Mouse (Mus musculus) intestine, embryonic 14.5 days (tissue): ENCODE data around the gene Med27. TPM values are rescaled to one million over a fixed set of nuclear protein-coding genes. Genes with fewer than 3 reads are reported as not detected.

Source experiments
- ATAC-seq: fragments of 200-750 bp; cut with Nextera tagmentation; replicated peaks from 2 replicates; pipeline ENCODE4 v1.8.0; 2017; ENCODE audit warnings: low read depth, moderate number of reproducible peaks, moderate TSS enrichment, moderate library complexity; ENCODE audit not compliant: low FRiP score, low TSS enrichment
- DNase-seq: peaks from one replicate; pipeline ENCODE4 v3.0.0-alpha.2; 2018; ENCODE audit warnings: low spot score
- H3K27ac ChIP-seq: fragments of 300-500 bp; sonication (generic); 2 replicates; pipeline ENCODE4 v1.5.1; 2014; ENCODE audit warnings: low read depth, mild to moderate bottlenecking, control low read depth
- H3K27me3 ChIP-seq: fragments of 300-500 bp; sonication (generic); replicated peaks from 2 replicates; pipeline ENCODE4 v1.6.1; 2014; ENCODE audit warnings: low read length, control low read depth; ENCODE audit not compliant: control insufficient read depth, insufficient read depth
- H3K36me3 ChIP-seq: fragments of 300-500 bp; sonication (generic); 2 replicates; pipeline ENCODE4 v1.6.1; 2014; ENCODE audit warnings: low read length, control low read depth; ENCODE audit not compliant: control insufficient read depth, insufficient read depth
- H3K4me1 ChIP-seq: fragments of 300-500 bp; sonication (generic); replicated peaks from 2 replicates; pipeline ENCODE4 v1.6.1; 2014; ENCODE audit warnings: low read length, control low read depth, mixed read lengths; ENCODE audit not compliant: control insufficient read depth, insufficient read depth
- H3K4me2 ChIP-seq: fragments of 300-500 bp; sonication (generic); 2 replicates; pipeline ENCODE4 v1.6.1; 2014; ENCODE audit warnings: low read length
- H3K4me3 ChIP-seq: fragments of 300-500 bp; sonication (generic); 2 replicates; pipeline ENCODE4 v1.5.1; 2014; ENCODE audit warnings: low read depth, low read length, control low read depth, mixed read lengths
- H3K9ac ChIP-seq: fragments of 300-500 bp; sonication (generic); 2 replicates; pipeline ENCODE4 v1.6.1; 2014; ENCODE audit warnings: mild to moderate bottlenecking, low read length
- H3K9me3 ChIP-seq: fragments of 300-500 bp; sonication (generic); 2 replicates; pipeline ENCODE4 v1.6.1; 2016; ENCODE audit warnings: low read length, control low read depth; ENCODE audit not compliant: control insufficient read depth
- WGBS: fragments of 180-500 bp; shearing (Covaris S2); extraction: QIAGEN DNeasy Blood & Tissue Kit; methylation state at CpG from one replicate; pipeline ENCODE4 v1.1.7; 2014; 5-methylcytosine and 5-hydroxymethylcytosine counted together
- polyA plus RNA-seq: library from polyadenylated mRNA; unstranded; fragments of >200 nt; fragmentation: Nextera tagmentation; extraction: Ambion mirVana; gene quantifications from 2 replicates; pipeline ENCODE4 v1.2.1, GENCODE M21; 2014

Med27 gene
- polyA plus RNA-seq, 1 experiment from 2014 or later, result 48.2 TPM

DNA sequence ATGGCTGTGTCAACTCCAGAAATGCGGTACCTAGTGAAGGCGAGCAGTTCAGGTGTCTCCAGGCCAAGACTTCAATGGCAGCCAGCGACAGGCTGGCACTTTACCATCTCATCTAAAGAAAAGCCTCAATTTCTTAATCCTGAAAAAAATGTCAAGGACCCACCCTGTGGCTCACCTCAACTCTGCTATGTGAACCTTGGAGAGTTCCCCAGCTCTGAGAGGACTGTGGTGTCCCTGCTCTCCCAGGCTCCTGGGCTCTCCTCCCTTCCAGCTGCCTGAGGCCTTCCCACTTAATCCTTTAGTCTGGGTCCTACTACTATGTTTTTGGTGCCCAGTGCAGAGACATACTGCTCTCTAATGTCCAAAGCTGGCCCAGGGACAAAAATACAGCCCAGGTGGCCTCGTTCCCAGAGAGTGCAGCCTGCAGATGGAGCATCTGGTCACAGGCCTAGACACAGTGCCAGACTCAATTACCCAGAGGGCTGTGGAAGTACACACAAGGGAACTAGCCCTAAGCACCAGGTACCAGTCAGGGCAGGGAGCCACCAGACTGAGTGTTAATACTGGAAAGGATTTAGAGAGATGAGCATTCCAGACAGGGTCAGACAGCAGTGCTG lies 169.3 kb downstream of the Med27 start:
- ATAC-seq (no peak; the same call in 1 of the 2 replicates), DNase-seq (no peak)
- H3K9me3 ChIP-seq, result no peaks in the 10 kb centered on the region

DNA sequence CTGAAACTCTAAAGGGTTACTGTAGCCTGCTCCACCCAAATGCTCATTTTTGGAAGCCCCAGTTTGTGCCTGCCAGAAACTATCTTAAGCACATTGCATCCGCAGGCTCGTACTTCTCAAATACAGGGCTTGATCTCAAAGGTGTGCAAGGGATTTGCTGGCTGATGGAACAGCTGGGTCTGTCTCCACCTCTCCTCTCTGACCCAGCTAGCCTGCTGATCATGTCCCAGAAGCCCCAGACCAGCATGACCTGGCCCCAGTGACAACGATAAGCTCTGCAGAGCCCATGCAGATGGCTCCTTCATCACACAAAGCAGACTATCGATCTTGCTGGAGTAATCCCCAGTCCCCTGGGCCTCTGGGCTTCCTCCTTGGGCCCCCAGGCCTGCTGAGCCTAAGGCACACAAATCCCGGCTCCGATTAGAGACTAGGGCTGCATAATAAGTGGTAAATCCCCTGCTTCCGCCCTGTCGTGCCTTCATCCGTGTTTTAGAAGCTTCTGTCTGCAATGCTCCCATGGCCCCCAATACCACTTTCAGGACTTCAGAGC lies 170.1 kb downstream of the Med27 start:
- ATAC-seq, result no peak
- H3K9me3 ChIP-seq, result no peaks in the 10 kb centered on the region
- no peak for DNase-seq

More for the DNA sequence above, 169.3 kb downstream of the Med27 start:
- H3K27me3 ChIP-seq, result no peaks in the 10 kb centered on the region
- WGBS, result 84% methylated on average over 4 of the region's 4 CpGs
- H3K4me1 ChIP-seq, result peaks cover 5% of the 10 kb centered on the region
- no peak overlapping the region for H3K9ac ChIP-seq
- H3K27ac ChIP-seq, result no peak overlapping the region
- no peak overlapping the region for H3K4me2 ChIP-seq
- H3K36me3 ChIP-seq, result no peaks in the 10 kb centered on the region
- no peak overlapping the region for H3K4me3 ChIP-seq

DNA sequence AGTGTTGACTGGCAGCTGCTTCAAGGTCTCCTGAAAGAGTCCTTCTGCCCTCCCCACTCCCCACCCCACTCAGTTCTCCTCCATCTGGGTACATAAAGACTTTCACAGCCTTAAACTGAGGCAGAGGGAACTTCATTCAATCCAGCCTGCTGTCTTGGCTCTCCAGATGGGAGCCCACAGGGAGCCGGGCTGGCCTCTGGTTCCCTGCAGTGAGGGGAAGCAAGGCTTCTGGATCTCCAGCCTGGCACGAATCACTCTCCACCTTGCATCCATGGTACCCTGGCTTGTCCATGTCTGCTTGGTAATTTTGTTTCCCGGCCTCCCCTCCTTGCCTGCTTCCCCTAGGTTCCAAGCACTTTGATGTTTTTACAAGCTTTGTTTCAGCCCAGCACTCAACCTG lies 172.8 kb downstream of the Med27 start:
- Histone ChIP-seq H3K4me2 (no peak overlapping the region), H3K27me3 (no peaks in the 10 kb centered on the region), H3K9me3 (no peaks in the 10 kb centered on the region), H3K4me3 (no peak overlapping the region), H3K36me3 (no peaks in the 10 kb centered on the region), H3K4me1 (peaks cover 5% of the 10 kb centered on the region), H3K27ac (no peak overlapping the region), H3K9ac (no peak overlapping the region)
- DNase-seq (no peak), ATAC-seq (no peak)
- 54% methylated on average over 3 of the region's 3 CpGs for WGBS

More for the DNA sequence above, 170.1 kb downstream of the Med27 start:
- H3K4me1 ChIP-seq, result peaks cover 5% of the 10 kb centered on the region
- H3K4me2 ChIP-seq, result no peak overlapping the region
- H3K36me3 ChIP-seq, result no peaks in the 10 kb centered on the region
- no peak overlapping the region for H3K4me3 ChIP-seq
- no peaks in the 10 kb centered on the region for H3K27me3 ChIP-seq
- no peak overlapping the region for H3K27ac ChIP-seq
- no peak overlapping the region for H3K9ac ChIP-seq
- WGBS, result 42% methylated on average over 9 of the region's 9 CpGs

DNA sequence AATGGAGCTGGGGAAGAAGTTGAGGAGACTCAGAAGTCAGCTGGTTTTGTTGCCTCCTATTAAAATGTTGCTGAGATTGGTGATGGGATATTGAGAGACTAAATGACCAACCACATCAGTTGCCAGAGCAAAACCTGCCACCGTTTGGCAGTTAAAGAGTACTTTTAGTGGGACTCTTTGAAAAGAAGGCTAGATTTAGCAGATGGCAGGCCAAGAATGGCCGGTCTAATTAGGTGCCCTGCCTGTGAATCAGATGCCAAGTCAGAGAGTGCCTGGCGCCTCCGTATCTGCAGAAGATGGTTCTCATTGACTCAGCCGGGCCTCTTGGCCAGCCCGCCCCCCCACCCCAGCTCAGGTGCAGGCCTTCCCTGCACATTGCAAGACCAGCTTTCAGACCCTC lies 173.6 kb downstream of the Med27 start:
- no peak overlapping the region for H3K27ac ChIP-seq
- ATAC-seq (no peak), DNase-seq (no peak)
- no peak overlapping the region for H3K4me2 ChIP-seq
- WGBS, result 90% methylated on average over 6 of the region's 6 CpGs
- no peak overlapping the region for H3K9ac ChIP-seq
- H3K9me3 ChIP-seq, result no peaks in the 10 kb centered on the region
- no peaks in the 10 kb centered on the region; the same call in 1 of the 2 replicates for H3K36me3 ChIP-seq
- H3K4me3 ChIP-seq, result no peak overlapping the region
- no peaks in the 10 kb centered on the region for H3K27me3 ChIP-seq
- H3K4me1 ChIP-seq, result peaks cover 5% of the 10 kb centered on the region

DNA sequence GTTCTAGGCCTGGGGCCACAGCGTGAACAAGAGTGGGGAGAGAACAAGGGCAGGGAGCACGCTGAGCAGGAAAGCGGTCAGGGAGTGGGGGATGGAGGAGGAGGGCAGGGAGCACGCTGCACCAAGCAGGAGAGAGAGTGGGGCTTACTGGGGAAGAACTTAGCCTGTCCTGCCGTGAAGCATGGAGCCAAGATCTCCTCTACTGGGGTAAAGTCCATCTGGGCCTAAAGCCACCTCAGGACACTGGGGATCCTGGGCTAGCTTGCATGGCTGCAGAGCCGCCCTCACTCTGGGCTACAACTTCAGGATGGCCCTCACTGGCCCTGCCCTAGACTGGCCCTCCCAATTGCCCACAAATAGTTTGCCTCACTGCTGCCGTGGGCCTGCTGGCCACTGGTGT lies 174.9 kb downstream of the Med27 start:
- no peak overlapping the region for H3K9ac ChIP-seq
- H3K9me3 ChIP-seq, result no peaks in the 10 kb centered on the region
- WGBS, result 87% methylated on average over 7 of the region's 7 CpGs
- no peaks in the 10 kb centered on the region; the same call in 1 of the 2 replicates for H3K36me3 ChIP-seq
- peaks cover 5% of the 10 kb centered on the region for H3K4me1 ChIP-seq
- no peaks in the 10 kb centered on the region for H3K27me3 ChIP-seq
- ATAC-seq, result no peak
- no peak overlapping the region for H3K4me3 ChIP-seq
- no peak overlapping the region for H3K4me2 ChIP-seq
- H3K27ac ChIP-seq, result no peak overlapping the region
- no peak for DNase-seq

DNA sequence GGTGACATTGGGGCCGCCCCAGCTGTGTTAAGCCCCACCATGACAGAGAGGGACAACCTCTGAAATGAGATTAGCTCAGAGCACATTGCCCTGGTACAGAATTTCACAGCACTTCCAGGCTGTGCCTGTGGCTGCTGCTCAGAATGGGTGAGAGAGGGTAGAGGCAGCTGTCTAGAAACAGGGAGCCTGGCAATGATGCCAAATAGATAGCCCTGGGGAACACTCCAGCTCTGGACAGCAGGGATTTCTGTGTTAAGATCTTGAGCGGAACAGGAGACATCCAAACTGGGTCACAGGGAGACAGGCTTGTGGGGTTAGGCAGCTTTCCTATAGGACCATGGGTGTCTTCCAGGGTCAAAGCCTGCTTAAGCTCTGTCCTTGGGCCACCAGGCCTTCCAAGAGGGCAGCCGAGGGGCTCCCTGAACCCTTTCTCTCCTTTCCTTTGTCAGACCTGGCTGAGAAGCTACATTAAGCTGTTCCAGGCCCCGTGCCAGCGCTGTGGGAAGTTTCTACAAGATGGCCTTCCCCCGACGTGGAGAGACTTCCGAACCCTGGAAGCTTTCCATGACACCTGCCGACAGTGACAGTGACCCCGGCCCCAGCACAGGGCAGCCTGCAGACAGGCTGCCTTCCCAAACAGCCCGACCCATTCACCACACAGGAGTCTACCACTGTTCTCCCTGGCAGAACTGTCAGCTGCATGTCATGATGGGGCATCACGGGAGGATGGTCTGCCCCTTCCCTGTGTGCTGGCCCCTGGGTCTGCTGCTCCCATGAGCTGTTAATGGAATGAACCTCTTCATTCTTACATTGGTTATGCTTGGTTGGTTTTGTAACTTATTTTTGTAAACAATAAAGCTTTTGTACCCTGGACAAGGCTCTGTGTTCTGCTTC lies 177.5 kb downstream of the Med27 start:
- no peaks in the 10 kb centered on the region for H3K27me3 ChIP-seq
- no peak overlapping the region for H3K9ac ChIP-seq
- H3K4me2 ChIP-seq, result no peak overlapping the region
- DNase-seq (no peak), ATAC-seq (no peak)
- 76% methylated on average over 12 of the region's 12 CpGs for WGBS
- H3K4me1 ChIP-seq, result no peaks in the 10 kb centered on the region
- no peak overlapping the region for H3K4me3 ChIP-seq
- H3K27ac ChIP-seq, result no peak overlapping the region
- no peaks in the 10 kb centered on the region; the same call in 1 of the 2 replicates for H3K36me3 ChIP-seq
- no peaks in the 10 kb centered on the region for H3K9me3 ChIP-seq

DNA sequence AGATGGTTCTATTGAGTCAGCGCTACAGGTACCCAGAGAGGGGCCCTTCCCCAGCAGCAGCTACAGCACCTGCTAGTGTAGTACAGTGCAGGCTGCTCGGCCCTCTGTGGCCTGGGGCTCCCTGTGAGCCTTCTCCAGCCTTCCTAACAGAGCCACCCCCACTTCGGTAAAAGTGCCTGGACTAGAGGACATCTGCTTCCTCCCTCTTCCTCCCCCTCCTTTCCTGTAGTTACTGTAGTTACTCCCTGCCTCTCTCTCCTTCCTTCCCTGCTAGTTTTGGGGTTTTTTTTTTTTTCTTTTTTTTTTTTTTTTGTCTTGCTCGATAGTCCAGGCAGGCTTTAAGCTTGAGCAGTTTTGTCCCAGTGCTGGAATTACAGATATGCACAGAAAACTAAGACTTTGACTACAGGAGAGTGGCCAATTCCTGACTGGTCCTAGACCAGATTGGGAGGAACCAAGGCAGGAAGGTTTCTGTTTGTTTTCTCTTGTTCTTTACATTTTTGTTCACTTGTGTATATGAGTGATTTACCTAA lies 178.7 kb downstream of the Med27 start:
- Histone ChIP-seq H3K9ac (no peak overlapping the region), H3K4me2 (no peak overlapping the region), H3K27ac (no peak overlapping the region), H3K4me3 (no peak overlapping the region), H3K27me3 (no peaks in the 10 kb centered on the region), H3K4me1 (no peaks in the 10 kb centered on the region), H3K36me3 (no peaks in the 10 kb centered on the region; the same call in 1 of the 2 replicates), H3K9me3 (no peaks in the 10 kb centered on the region)
- DNase-seq (no peak), ATAC-seq (no peak)
- 45% methylated on average over 4 of the region's 4 CpGs for WGBS

DNA sequence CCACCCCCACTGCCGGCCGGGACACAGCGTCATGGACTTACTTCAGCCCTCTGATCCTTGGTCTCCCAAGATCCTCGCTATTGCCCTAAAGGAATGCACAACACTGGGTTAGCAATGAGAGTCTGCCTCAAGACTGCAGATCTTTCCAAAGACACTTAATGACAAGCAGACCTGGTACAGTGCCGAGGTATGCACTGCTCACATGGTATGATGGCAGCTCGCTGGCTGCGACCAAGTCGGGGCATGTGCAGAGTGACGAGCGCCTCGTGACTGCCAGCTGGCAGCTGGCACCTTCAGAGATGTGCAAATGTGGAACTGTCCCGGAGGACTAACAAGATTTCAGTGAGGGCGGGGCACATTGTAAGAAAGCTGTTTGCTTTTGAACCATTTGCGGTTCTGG lies 179.6 kb downstream of the Med27 start:
- Histone ChIP-seq H3K4me3 (no peak overlapping the region), H3K4me1 (no peaks in the 10 kb centered on the region), H3K9ac (no peak overlapping the region), H3K27ac (no peak overlapping the region), H3K4me2 (no peak overlapping the region), H3K27me3 (no peaks in the 10 kb centered on the region), H3K36me3 (no peaks in the 10 kb centered on the region; the same call in 1 of the 2 replicates), H3K9me3 (no peaks in the 10 kb centered on the region)
- DNase-seq (no peak), ATAC-seq (no peak)
- 78% methylated on average over 14 of the region's 14 CpGs for WGBS
